Mouse (Mus musculus): ENCODE data around the gene Gm3435.
"Not testable (repeated sequence)": the region's sequence is repeated elsewhere in the genome, so short reads cannot be mapped to it uniquely, and the experiment has no call there.

- not testable (repeated sequence) for TF ChIP-seq CTCF (IDR thresholded peaks at IDR 0.05; ENCODE audit: low read depth, low read length); TAL1 (conservative IDR thresholded peaks at IDR 0.05; ENCODE audit: low read depth, low read length)
Observed at GRCm38 (mm10) chr17:15009088-15009487, 888 bp upstream of the Gm3435 start.

Data from G1E (cell line).